Mouse (Mus musculus) E14TG2a.4 (cell line): ENCODE results near the gene Ccser1.

Experiments
- CTCF ChIP-seq: conservative IDR thresholded peaks from 2 replicates; pipeline ENCODE4 v1.5.1; 2014; ENCODE audit warnings: low read length
- NANOG ChIP-seq: IDR thresholded peaks from 2 replicates; pipeline ENCODE4 v1.6.1; 2014; ENCODE audit warnings: borderline replicate concordance, low read length, mixed read lengths
- POU5F1 ChIP-seq: IDR thresholded peaks from 2 replicates; pipeline ENCODE4 v1.6.1; 2014; ENCODE audit warnings: low read length, borderline replicate concordance

- no peak for TF ChIP-seq CTCF
- TF ChIP-seq NANOG = no peak
- no peak for TF ChIP-seq POU5F1
Measured at GRCm38 (mm10) chr6:61805481-61805880, 625.4 kb downstream of the Ccser1 start.
